Mouse (Mus musculus) lung, postnatal 0 days (tissue): ENCODE measurements around the gene Mcfd2. TPM values are rescaled to one million over a fixed set of nuclear protein-coding genes. Genes with fewer than 3 reads are reported as not detected.

Experiments used
- ATAC-seq: fragments of 200-750 bp; cut with Nextera tagmentation; 2 replicates; pipeline ENCODE4 v1.8.0; 2017; ENCODE audit warnings: moderate library complexity
- DNase-seq: peaks from one replicate; pipeline ENCODE4 v3.0.0-alpha.2; 2016; ENCODE audit warnings: low spot score
- H3K27ac ChIP-seq: fragments of 300-500 bp; sonication (generic); 2 replicates; pipeline ENCODE4 v1.5.1; 2014; ENCODE audit warnings: antibody characterized with exemption, mild to moderate bottlenecking, low read length, mixed read lengths
- H3K27me3 ChIP-seq: fragments of 300-500 bp; sonication (generic); replicated peaks from 2 replicates; pipeline ENCODE4 v1.6.1; 2014; ENCODE audit warnings: low read length, mixed read lengths; ENCODE audit not compliant: insufficient read depth
- H3K36me3 ChIP-seq: fragments of 300-500 bp; sonication (generic); 2 replicates; pipeline ENCODE4 v1.6.1; 2014; ENCODE audit warnings: low read length, mixed read lengths; ENCODE audit not compliant: insufficient read depth
- H3K4me1 ChIP-seq: fragments of 300-500 bp; sonication (generic); 2 replicates; pipeline ENCODE4 v1.6.1; 2014; ENCODE audit warnings: antibody characterized with exemption, low read depth, low read length, mixed read lengths; ENCODE audit not compliant: insufficient read depth
- H3K4me2 ChIP-seq: fragments of 300-500 bp; sonication (generic); replicated peaks from 2 replicates; pipeline ENCODE4 v1.6.1; 2014; ENCODE audit warnings: low read depth, mild to moderate bottlenecking, low read length, moderate library complexity, mixed read lengths
- H3K4me3 ChIP-seq: fragments of 300-500 bp; sonication (generic); 2 replicates; pipeline ENCODE4 v1.5.1; 2014; ENCODE audit warnings: low read depth, low read length
- H3K9ac ChIP-seq: fragments of 300-500 bp; sonication (generic); replicated peaks from 2 replicates; pipeline ENCODE4 v1.6.1; 2014; ENCODE audit warnings: low read depth, mild to moderate bottlenecking
- H3K9me3 ChIP-seq: fragments of 300-500 bp; sonication (generic); 2 replicates; pipeline ENCODE4 v1.6.1; 2016; ENCODE audit warnings: low read length, mixed read lengths
- CTCF ChIP-seq: IDR thresholded peaks from 2 replicates; pipeline ENCODE4 v1.5.1; 2016; ENCODE audit warnings: antibody characterized with exemption, mild to moderate bottlenecking
- EP300 ChIP-seq: IDR thresholded peaks from 2 replicates; pipeline ENCODE4 v1.6.1; 2016; ENCODE audit warnings: antibody characterized with exemption, mild to moderate bottlenecking, control low read depth
- WGBS: fragments of 180-500 bp; shearing (Covaris S2); extraction: QIAGEN DNeasy Blood & Tissue Kit; methylation state at CpG from one replicate; pipeline ENCODE4 v1.1.7; 2014; 5-methylcytosine and 5-hydroxymethylcytosine counted together
- polyA plus RNA-seq: library from polyadenylated mRNA; unstranded; fragments of >200 nt; fragmentation: Nextera tagmentation; extraction: Ambion mirVana; gene quantifications from 2 replicates; pipeline ENCODE4 v1.2.1, GENCODE M21; 2015

Gene Mcfd2
- polyA plus RNA-seq, 1 experiment from 2014 or later, result 145 TPM

- WGBS, result 85% methylated on average over 9 of the region's 9 CpGs
These were observed 46.3 kb downstream of the Mcfd2 start for GRCm38 (mm10) chr17:87219456-87219855.

DNA sequence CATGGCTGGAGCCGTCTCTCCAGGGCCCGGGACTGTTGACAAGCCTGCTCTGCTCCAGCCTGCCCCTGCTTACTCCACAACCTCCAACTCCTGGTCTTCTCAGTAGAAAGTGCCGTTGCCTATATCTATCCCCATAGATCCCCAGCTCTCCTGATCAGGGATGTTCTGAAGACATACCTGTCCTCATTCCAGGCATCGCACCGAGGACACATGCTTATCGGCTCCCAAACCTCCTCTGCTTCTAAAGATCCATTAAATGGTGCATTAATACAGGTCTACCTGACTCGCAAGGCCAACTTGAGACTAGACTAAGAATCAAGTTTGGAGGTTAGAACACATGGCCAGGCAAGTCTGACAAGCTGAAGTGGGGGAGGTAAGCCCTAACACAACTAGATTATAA lies 51.2 kb downstream of the Mcfd2 start:
- Histone ChIP-seq H3K9me3 (no peaks in the 10 kb centered on the region), H3K27ac (no peak overlapping the region), H3K4me1 (no peaks in the 10 kb centered on the region), H3K27me3 (no peaks in the 10 kb centered on the region), H3K4me3 (no peak overlapping the region), H3K9ac (no peak overlapping the region), H3K4me2 (no peak overlapping the region), H3K36me3 (no peaks in the 10 kb centered on the region)
- TF ChIP-seq CTCF, result no peak
- TF ChIP-seq EP300, result no peak
- ATAC-seq (no peak), DNase-seq (no peak)
- 84% methylated on average over 7 of the region's 7 CpGs for WGBS

More at GRCm38 (mm10) chr17:87219456-87219855, 46.3 kb downstream of the Mcfd2 start:
- no peak for DNase-seq
- Histone ChIP-seq H3K9me3 (no peaks in the 10 kb centered on the region), H3K4me3 (no peak overlapping the region), H3K4me2 (no peak overlapping the region), H3K4me1 (no peaks in the 10 kb centered on the region), H3K27me3 (no peaks in the 10 kb centered on the region), H3K36me3 (no peaks in the 10 kb centered on the region), H3K9ac (no peak overlapping the region), H3K27ac (no peak overlapping the region)
- TF ChIP-seq CTCF (no peak), EP300 (no peak)
- no peak for ATAC-seq

DNA sequence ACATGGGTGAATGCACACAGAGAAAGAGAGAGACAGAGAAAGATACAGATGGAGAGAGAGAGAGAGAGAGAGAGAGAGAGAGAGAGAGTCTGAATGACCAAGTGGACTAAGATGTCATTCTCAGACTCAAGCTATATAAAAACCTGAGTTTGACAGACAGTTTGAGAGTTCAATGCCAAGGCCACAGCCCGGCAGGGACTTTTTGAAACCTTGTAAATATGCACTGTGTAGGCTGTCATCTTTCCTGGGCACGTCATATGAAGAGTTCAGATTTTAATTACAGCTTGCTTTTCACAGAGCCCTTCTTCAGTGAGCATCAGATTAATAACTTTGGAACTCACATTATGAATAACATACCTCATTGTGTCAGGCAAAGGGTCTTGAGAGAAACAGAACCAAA lies 55.2 kb downstream of the Mcfd2 start:
- no peaks in the 10 kb centered on the region for H3K4me1 ChIP-seq
- DNase-seq (no peak), ATAC-seq (no peak)
- no peak for TF ChIP-seq CTCF
- TF ChIP-seq EP300, result no peak
- H3K27me3 ChIP-seq, result no peaks in the 10 kb centered on the region
- 80% methylated on average over 2 of the region's 2 CpGs for WGBS
- H3K4me2 ChIP-seq, result no peak overlapping the region
- no peaks in the 10 kb centered on the region for H3K36me3 ChIP-seq
- no peak overlapping the region for H3K9ac ChIP-seq
- H3K27ac ChIP-seq, result no peak overlapping the region
- no peaks in the 10 kb centered on the region for H3K9me3 ChIP-seq
- H3K4me3 ChIP-seq, result no peak overlapping the region

- no peaks in the 10 kb centered on the region for H3K9me3 ChIP-seq
- peak; percentile 76 for DNase-seq
- TF ChIP-seq CTCF (no peak), EP300 (peak; percentile 76)
- no peak overlapping the region for H3K4me3 ChIP-seq
- peaks cover 3% of the 10 kb centered on the region; the same call in 1 of the 2 replicates for H3K4me1 ChIP-seq
- no peaks in the 10 kb centered on the region for H3K36me3 ChIP-seq
- H3K4me2 ChIP-seq, result no peak overlapping the region
- no peak overlapping the region for H3K9ac ChIP-seq
- ATAC-seq, result no peak
- WGBS, result 48% methylated on average over 2 of the region's 2 CpGs
- no peak overlapping the region for H3K27ac ChIP-seq
- no peaks in the 10 kb centered on the region for H3K27me3 ChIP-seq
These were observed 58.9 kb downstream of the Mcfd2 start for GRCm38 (mm10) chr17:87206885-87207284.

Other genes with a start within 250 kb of the Mcfd2 start
- gene Pigf, start 240.5 kb downstream of the Mcfd2 start, polyA plus RNA-seq, result 17.5 and 18.3 TPM in 2 replicates
- 156 and 164 TPM in 2 replicates for gene Cript, start 240.4 kb downstream of the Mcfd2 start, polyA plus RNA-seq
- 9.5 and 10.5 TPM in 2 replicates for gene Socs5, start 158.3 kb downstream of the Mcfd2 start, polyA plus RNA-seq
- 14.2 and 16.4 TPM in 2 replicates for gene Ttc7, start 17.0 kb upstream of the Mcfd2 start, polyA plus RNA-seq
- not detected in 2 replicates for gene Stpg4, start 161.8 kb upstream of the Mcfd2 start, polyA plus RNA-seq
- gene Calm2, start 181.0 kb upstream of the Mcfd2 start, polyA plus RNA-seq, result 867 and 887 TPM in 2 replicates